In genomic region chr1:134204230-134204629, GRCm38 (mm10) we compare ENCODE assay signal across 16 mouse cellular contexts. TPM values are rescaled to one million over a fixed set of nuclear protein-coding genes. Genes with fewer than 3 reads are reported as not detected.
DNase-seq lines count a peak whose midpoint lies in the region; ATAC-seq and TF ChIP-seq lines count a peak whose summit lies in the region.
"Had no signal": no experiment of that assay in that cellular context is flagged by ENCODE, and none has a peak within 500 bp of the region (broad histone marks: within the 10 kb centered on the region; RNA-seq: fewer than 3 reads in every experiment).

No protein-coding gene starts in this region.

- TF ChIP-seq CTCF in brain, embryonic 14.5 days (IDR thresholded peaks at IDR 0.05; ENCODE audit: borderline replicate concordance, extremely low read depth, insufficient read depth, insufficient read length), result no peak

- DNase-seq in frontal cortex, postnatal 14 days (ENCODE audit: low spot score in 2 of 2), result no peak
- peak; percentile 71 for DNase-seq in brain, embryonic 14.5 days (ENCODE audit: low read depth)
- peak; percentile 48 to 52 for DNase-seq in left cerebral cortex, postnatal 10 days (ENCODE audit: extremely low spot score in 1 of 2, low spot score in 2 of 2)
- DNase-seq in right cerebral cortex, postnatal 14 days, result peak; percentile 54
- no peak for DNase-seq in kidney, postnatal 25 days
- DNase-seq: adrenal gland, postnatal 25 days; cerebellum, postnatal 14 days; gastrocnemius, postnatal 36 days; heart, postnatal 10 days; lung, postnatal 10 days had no signal

- intact Hi-C loops in left cerebral cortex, postnatal 10 days (cut with DNase I), result no loop called here

- TF ChIP-seq POLR2A in brain, embryonic 14.5 days (IDR thresholded peaks at IDR 0.05; ENCODE audit: borderline replicate concordance, extremely low read depth, insufficient read depth, insufficient read length, poor library complexity, severe bottlenecking), result no peak

- ATAC-seq in frontal cortex, adult (ENCODE audit: low TSS enrichment), result peak; percentile 51
- ATAC-seq in megakaryocyte-erythroid progenitor cell, adult 5-6 weeks (replicated peaks; ENCODE audit: low FRiP score, low TSS enrichment, poor library complexity, severe bottlenecking), result no peak
- ATAC-seq: intestine, embryonic 15.5 days; midbrain, embryonic 16.5 days had no signal

RNA-seq across cellular contexts. Expression of gene Mybph, which starts 11.0 kb away (rescaled TPM):
- 0.98 and 1.4 TPM in 2 replicates for polyA plus RNA-seq in brain, embryonic 14.5 days (2012; rRNA removed)
- not detected for total RNA-seq in left cerebral cortex, postnatal 10 days (2021)
- total RNA-seq in megakaryocyte-erythroid progenitor cell, adult 5-6 weeks (2014; fragmentation: Nextera tagmentation), result not detected in 2 replicates
- not detected in 2 replicates for total RNA-seq in megakaryocyte-erythroid progenitor cell, adult 5-6 weeks (2017)
- total RNA-seq: adrenal gland, postnatal 25 days; ES-E14 had no signal

RNA-seq across cellular contexts. Expression of gene Chil1, which starts 22.3 kb away (rescaled TPM):
- 2.0 and 2.6 TPM in 2 replicates for polyA plus RNA-seq in brain, embryonic 14.5 days (2012; rRNA removed)
- 1 to 10 TPM; 5.0 to 5.9 TPM for total RNA-seq in left cerebral cortex, postnatal 10 days (2021)
- 0.77 TPM in 1 of 2 replicates, not detected in the other for total RNA-seq in megakaryocyte-erythroid progenitor cell, adult 5-6 weeks (2014; fragmentation: Nextera tagmentation)
- total RNA-seq in megakaryocyte-erythroid progenitor cell, adult 5-6 weeks (2017), result 0.84 and 2.4 TPM in 2 replicates

RNA-seq across cellular contexts. Expression of gene Adora1, which starts 31.0 kb away (rescaled TPM):
- polyA plus RNA-seq in brain, embryonic 14.5 days (2012; rRNA removed), result 12.9 and 15.2 TPM in 2 replicates
- total RNA-seq in left cerebral cortex, postnatal 10 days (2021), result 100 to 1,000 TPM; 154 to 165 TPM
- not detected in 2 replicates for total RNA-seq in megakaryocyte-erythroid progenitor cell, adult 5-6 weeks (2014; fragmentation: Nextera tagmentation)
- not detected in 2 replicates for total RNA-seq in megakaryocyte-erythroid progenitor cell, adult 5-6 weeks (2017)
- total RNA-seq: megakaryocyte, adult 5-6 weeks had no signal

Comparison
In these comparisons a context has a peak if more than half of its experiments do, and no peak if none do; other contexts are left out.
1. DNase-seq: peak in brain, embryonic 14.5 days (single experiment), left cerebral cortex, postnatal 10 days (2 of 2) and right cerebral cortex, postnatal 14 days (single experiment); none in frontal cortex, postnatal 14 days (0 of 2) and kidney, postnatal 25 days (0 of 2).
2. RNA of gene Adora1, which starts 31.0 kb away (total RNA-seq): 154 to 165 TPM in left cerebral cortex, postnatal 10 days; not detected in megakaryocyte-erythroid progenitor cell, adult 5-6 weeks; every median in the first group is over 100 times any median in the second.